Mouse (Mus musculus): ENCODE measurements around the gene Tmem132a.

Tmem132a gene

DNA sequence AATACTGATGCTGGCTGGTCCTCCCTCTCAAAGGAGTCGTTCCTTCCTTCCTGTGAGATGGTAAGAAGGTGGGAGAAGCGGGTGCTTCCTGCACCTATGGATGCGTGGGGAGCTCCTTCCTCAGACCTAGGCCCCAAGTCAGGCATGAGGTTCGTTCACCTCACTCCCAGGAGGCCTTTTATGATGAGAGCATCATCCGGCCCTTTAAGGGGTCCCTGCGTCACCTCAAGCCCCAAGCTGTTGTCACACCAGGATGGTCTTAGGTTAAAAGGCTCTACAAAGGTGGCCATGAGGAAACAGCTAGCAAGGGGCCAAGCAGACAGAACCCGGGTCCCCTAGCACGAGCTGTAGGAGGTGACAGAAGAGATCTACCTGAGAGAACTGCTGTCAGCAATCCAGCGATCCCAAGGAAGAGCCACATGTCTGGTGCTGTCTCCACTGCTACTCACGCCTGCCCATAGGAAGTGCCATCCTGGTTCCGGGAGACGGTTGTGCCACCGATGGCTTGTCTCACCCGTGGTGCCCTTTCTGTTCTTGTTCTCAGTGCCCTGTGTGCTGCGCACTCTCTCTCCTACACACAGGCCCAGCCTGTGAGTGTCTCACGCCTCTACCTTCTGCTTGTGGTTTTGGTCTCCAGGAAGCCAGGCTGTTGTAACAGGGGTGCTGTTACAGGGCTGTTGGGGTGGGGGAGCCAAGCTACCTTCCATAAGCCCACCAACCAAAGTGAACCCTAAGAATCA is 40.1 kb downstream of the Tmem132a start, which contains the start of gene Cd6:
Cd6 (minus strand) TSS at position 623 of the 740 bp plus-strand sequence.
- DNase-seq, result no peak

DNA sequence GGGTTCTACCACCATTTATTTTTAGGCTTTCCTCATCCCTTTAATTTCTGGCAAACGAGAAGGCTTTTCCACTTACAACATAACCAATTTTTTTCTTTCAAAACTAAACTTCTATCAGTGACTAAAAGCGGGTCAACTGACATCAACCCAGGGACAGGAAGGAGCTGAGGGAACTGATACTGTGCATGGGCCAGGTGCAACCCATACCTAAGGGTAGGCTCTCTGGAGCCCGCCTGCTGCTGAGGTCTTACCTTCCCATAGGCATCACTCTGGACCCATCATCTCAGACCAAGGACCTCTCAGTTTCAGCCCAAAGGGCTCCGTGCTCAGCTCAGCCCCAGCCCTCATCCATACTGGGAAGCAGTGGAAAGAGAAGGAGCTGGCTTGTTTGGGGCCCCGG is 41.4 kb downstream of the Tmem132a start:
- DNase-seq, result no peak

DNA sequence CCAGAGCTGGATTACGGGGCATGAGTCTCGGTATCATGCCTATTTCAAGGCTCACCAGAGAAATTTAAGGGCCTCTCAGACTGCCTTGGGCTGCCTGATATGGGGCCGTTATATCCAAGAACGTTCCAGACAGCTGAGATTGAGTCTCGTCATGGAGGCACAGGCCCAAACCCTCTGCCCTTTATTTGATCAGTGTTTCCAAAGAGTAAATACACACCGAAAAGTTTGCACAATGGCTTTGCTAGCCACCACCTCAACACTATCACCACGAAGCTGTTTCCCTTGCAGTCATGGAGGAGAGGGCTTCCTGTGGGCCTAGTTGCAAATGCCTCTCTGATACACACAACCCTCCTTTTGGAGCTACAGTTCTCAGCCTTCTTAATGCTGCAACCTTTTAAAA is 45.7 kb downstream of the Tmem132a start:
- DNase-seq, result no peak

DNA sequence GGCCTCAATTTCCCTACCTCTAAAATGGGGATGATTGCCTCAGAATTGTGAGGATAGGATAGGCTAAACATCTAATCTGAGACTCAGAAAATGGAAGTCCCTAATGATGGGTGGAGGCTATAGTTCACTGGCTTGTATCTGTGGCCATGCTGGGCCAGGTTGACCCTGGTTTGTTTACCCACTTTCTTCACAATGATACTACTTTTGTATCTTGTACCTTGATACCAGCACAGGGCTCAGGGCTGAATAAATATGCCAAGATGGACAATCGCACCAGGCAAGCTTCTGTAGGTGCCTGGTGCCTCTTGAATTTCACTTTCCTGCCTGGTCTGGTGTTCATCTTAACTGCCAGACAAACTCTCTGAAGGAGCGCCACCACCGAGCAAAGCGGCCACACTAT is 47.2 kb downstream of the Tmem132a start:
- DNase-seq, result no peak

DNA sequence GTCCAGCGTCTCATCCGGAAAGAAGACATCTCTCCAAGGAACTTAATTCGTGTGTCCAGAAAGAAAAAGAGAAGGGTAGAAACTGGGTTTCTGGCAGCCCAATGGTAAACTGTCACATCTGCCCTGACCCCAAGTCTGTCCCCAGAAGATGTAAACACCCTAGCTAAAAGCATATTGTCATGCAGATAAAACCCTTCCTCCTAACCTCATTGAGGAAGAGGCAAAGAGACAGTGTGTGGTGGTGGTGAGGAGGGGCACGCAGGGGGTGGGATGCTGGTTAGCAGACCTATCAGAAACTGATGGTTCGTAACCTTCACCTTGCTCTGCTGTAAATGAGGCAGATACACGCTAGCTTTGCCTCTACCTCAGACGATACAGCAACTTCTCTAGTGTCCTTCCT is 48.4 kb downstream of the Tmem132a start:
- no peak for DNase-seq

DNA sequence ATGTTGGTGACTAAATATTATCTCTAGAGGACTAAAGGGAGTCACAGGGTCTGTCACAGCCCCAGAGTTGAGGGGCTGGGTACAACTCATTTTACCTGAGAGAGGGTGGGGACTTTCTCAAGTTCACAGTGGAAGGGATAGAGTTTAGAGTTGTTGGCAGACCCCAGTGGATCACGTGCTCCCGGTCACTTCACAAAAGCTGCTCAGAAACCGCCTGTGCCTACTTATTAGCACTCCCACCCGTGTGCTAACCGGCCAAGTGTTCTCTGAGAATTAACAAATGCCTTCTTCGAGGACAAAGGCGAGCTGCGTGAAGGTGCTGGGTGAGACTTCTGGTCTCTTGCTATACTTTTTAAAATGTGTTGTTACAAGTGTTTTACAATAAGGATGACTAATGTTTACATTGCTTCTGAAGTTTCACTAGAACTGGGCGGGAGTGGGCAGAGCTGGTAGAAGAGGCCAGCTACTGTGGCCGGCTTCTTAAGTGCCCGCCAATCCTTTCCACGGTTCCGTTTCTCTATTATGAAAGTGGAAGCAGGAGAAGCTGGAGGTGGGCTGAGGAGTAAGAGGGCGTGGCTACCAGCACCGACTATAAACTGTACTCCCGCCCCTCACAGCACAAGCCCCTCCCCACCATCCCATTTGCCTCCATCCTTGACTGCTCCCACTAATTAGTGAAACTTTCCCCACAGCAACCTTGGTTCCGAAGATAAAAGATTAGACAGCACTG is 51.4 kb downstream of the Tmem132a start:
- peak; percentile 30 for DNase-seq

DNA sequence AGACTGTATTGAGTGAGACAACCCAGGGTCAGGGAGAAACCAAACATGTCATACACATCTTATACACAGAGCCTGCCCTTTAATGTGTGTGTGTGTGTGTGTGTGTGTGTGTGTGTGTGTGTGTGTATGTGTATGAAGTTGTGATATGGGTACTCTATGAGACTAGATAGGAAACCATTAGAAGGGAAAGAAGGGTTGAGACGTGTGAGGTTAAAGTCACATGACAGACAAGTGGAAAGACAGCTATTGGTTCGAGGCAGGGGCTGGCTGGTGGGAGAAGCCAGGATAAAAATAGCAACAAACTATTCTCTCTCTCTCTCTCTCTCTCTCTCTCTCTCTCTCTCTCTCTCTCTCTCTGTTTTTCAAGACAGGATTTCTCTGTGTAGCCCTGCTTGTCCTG is 53.3 kb downstream of the Tmem132a start:
- no peak for DNase-seq

DNA sequence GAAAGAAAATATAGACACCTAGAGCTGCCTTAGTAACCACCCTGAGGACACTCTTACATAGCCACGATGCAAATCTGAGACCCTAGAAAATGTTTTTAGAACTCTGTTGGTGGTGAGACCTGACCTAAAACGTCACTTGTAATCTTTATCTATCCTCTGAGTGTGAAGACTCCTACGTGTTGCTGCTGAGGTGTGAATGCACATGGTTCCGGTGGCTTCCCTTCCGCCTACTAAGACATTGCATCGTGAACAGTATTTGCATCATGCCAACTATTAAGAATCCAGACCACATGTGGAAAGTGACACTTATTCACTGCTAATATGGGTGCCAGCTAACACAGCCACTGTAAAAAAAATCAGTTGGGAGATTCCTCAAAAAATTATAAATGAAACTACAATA is 53.9 kb downstream of the Tmem132a start:
- no peak for DNase-seq

DNA sequence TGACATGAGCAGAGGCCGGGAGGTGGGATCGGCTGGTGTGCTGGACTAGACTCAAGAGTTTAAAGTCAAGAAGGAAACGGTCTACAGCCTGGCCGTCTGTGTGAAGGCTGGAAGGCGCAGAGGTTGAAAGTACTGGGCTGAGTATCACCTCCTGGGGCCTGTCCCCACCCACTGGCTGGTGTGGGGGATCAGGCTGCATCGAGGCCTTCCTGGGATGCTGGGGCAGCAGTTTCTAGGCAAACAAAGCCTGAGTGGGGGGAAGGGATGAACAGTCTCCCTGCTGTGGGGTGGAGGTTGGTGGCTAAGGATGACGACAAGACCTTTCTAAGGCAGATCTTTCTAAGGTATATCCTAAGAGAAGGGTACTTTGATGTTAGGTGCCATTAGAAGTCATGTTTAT is 55.8 kb downstream of the Tmem132a start:
- DNase-seq, result no peak

DNA sequence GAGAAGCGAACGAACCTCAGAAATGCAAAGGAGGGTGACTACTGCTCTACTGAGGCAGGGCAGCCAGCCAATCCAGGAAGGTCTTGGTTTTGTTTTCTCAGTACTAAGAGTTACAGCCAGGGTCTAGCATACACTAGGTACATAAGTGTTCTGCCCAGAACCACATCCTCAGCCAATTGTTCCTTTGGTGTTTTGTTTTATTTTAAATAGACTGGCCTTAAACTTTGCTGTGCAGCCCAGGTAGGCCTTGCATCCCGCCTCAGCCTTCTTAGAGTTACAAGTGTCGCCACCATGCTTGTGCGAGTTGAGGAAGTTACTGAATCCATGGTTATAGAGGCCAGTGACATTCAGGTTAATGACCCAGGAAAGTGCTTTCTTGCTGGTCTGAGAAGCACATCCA is 56.7 kb downstream of the Tmem132a start:
- DNase-seq, result no peak

DNA sequence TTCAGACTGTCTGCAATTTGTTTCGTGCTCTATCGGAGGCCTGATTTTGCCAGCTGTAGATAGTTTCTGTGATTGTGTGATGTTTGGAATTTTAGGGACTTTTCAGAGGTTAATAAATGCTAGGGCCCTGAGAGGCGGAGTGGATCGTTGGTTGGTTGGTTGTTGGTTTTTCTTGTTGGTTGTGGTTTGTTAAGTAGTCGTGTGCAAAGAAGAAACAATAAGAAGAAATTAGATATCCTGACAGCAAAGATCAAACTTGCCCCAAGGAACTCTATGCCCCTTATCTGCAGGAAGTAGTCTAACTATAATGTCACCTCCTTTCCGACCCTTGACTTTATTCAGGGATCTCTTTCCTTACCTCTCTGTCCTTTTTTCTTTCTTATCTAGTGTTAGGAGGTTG is 58.3 kb downstream of the Tmem132a start:
- DNase-seq, result no peak

DNA sequence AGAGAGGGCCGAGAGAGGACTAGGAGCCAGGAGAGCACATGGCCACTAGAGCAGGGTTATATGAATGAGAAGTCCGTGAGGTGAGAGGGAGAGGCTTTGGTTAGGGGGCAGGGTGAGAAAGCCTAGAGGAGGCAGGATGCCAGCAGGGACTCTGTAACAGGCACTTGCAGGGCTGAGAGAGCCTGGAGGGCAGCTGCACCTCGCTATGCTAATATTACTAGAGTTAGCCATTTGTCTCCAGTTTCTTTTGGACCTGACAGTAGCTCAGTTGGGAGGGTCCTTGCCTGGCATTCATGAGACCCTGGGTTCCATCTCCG is 59.6 kb downstream of the Tmem132a start:
- DNase-seq, result no peak

DNA sequence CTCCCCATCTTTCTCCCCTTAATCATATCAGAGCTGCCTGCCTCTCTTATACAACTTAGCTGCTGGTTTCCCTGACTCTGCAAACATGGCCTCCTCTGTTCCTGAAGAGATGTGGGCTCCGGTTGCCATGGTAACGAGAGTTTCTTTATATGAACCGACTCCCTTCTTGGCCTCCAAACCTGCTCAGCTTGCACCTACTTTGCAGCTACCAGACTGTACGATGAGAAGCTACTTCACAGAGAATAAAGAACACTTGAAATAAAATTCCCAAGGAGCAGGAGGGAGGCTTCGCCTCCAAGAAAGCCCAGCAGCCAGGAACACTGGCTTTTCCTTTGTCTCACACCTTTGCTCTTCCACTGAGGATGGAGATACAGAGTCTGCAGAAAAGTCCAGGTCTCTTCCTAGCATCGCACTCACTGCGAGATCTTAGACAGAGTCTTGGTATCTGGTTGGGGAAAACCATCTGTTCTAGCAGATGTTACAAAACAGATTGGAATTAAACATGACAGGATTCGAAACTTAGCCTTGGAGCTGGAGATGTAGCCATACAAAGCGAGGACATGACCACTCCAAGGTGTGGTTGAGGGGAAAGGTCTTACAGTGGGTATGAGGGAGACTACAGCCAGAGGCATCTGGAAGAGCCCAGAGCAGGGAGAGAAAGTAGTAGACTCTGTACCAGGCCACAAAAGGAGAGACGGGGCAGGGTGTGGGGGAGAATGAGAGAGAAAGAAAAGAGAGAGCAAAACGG is 60.1 kb downstream of the Tmem132a start:
- peak; percentile 51 for DNase-seq

DNA sequence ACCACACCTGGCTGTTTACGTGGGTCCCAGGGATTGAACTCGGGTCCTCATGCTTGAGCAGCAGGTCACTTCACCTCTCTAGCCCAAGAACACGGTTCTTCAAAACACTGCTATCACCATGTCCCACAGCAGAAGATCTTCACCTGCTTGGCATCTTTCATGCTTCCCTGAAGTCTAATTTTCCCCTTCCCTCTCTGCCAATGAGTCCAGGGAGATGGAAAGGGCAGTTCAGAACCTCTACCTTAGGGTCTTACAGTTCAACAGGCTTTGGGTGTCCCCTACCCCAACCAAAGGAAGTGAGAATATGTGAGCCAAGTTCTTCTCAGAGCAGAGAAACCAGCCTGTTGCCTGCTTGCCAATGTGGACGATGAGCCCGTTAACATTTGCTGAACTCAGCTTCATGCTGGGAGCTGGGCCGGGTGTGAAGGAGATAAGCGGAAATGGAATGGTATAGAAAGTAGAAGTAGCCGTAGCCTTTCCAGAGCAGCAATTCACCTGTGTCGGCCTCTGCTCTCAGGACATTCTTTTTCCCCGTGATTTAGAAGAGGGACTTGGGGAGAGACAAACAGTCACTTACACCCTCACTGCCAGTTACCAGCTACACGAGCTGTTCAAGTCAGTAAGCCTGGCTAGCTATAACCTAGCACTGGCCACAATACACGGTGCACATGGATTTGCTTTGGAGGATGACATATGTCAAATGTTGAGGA is 61.1 kb downstream of the Tmem132a start:
- no peak for DNase-seq

Data from embryo, embryonic 11 days (tissue).